In genomic region chr10:79577376-79577775, GRCm38 (mm10) we compare ENCODE assay signal across 32 mouse cellular contexts. TPM values are rescaled to one million over a fixed set of nuclear protein-coding genes. Genes with fewer than 3 reads are reported as not detected.
"Had no signal": no experiment of that assay in that cellular context is flagged by ENCODE, and none has a peak within 500 bp of the region (broad histone marks: within the 10 kb centered on the region; RNA-seq: fewer than 3 reads in every experiment).

No protein-coding gene starts in this region.

- ATAC-seq: hindbrain, embryonic 16.5 days; inflammation-experienced regulatory T-cells, adult 6 months; intestine, embryonic 15.5 days; intestine, postnatal 0 days; liver, embryonic 12.5 days had no signal

- DNase-seq: gastrocnemius, adult 2 months; gastrocnemius, postnatal 10 days; gastrocnemius, postnatal 25 days; heart, postnatal 10 days; heart, postnatal 4 days; kidney, adult 18-20 months; kidney, adult 8-10 months; kidney, postnatal 10 days; kidney, postnatal 4 days; liver had no signal

- H3K27me3 ChIP-seq: intestine, embryonic 15.5 days had no signal

- H3K27ac ChIP-seq: gastrocnemius, adult 2 months; heart, adult 2 months; hindbrain, embryonic 10.5 days; hindbrain, embryonic 12.5 days; hindbrain, embryonic 14.5 days; intestine, embryonic 15.5 days; layer of hippocampus, adult 2 months; left cerebral cortex, adult 2 months; limb, embryonic 10.5 days; limb, embryonic 12.5 days; liver, embryonic 12.5 days had no signal

- H3K9me3 ChIP-seq: hindbrain, embryonic 10.5 days; intestine, embryonic 15.5 days; limb, embryonic 10.5 days; limb, embryonic 12.5 days; liver, embryonic 12.5 days had no signal

- H3K4me2 ChIP-seq: heart, embryonic 12.5 days; hindbrain, embryonic 12.5 days; hindbrain, embryonic 14.5 days; intestine, embryonic 15.5 days; limb, embryonic 12.5 days; liver, embryonic 12.5 days had no signal

- H3K9ac ChIP-seq: heart, embryonic 12.5 days; hindbrain, embryonic 12.5 days; hindbrain, embryonic 14.5 days; intestine, embryonic 15.5 days; limb, embryonic 12.5 days; liver, embryonic 12.5 days had no signal

- H3K4me1 ChIP-seq: heart, embryonic 12.5 days; hindbrain, embryonic 12.5 days; intestine, embryonic 15.5 days; limb, embryonic 12.5 days; liver, embryonic 12.5 days had no signal

- H3K36me3 ChIP-seq: heart, embryonic 12.5 days; hindbrain, embryonic 10.5 days; hindbrain, embryonic 12.5 days; intestine, embryonic 15.5 days; limb, embryonic 10.5 days; limb, embryonic 12.5 days; liver, embryonic 12.5 days had no signal

- H3K4me3 ChIP-seq: gastrocnemius, adult 2 months; heart, adult 2 months; heart, embryonic 12.5 days; hindbrain, embryonic 10.5 days; hindbrain, embryonic 12.5 days; intestine, embryonic 15.5 days; layer of hippocampus, adult 2 months; left cerebral cortex, adult 2 months; limb, embryonic 10.5 days; limb, embryonic 12.5 days; liver, embryonic 12.5 days had no signal

RNA-seq across cellular contexts. Expression of gene Theg, which starts 9.8 kb away (rescaled TPM):
- total RNA-seq: gastrocnemius, adult 2 months; gastrocnemius, postnatal 10 days; gastrocnemius, postnatal 25 days; gastrocnemius, postnatal 4 days; granulocyte monocyte progenitor cell, adult 5-6 weeks; heart, adult 2 months; heart, postnatal 10 days; heart, postnatal 4 days; layer of hippocampus, postnatal 10 days had no signal
- polyA plus RNA-seq: heart, embryonic 12.5 days; heart, embryonic 14.5 days; heart, embryonic 16.5 days; hindbrain, embryonic 10.5 days; hindbrain, embryonic 12.5 days; hindbrain, embryonic 14.5 days; hindbrain, embryonic 16.5 days; inflammation-experienced regulatory T-cells, adult 6 months; intestine, embryonic 15.5 days; intestine, postnatal 0 days; kidney, embryonic 14.5 days; kidney, embryonic 16.5 days; limb, embryonic 10.5 days; limb, embryonic 12.5 days; limb, embryonic 14.5 days; liver, embryonic 12.5 days had no signal

RNA-seq across cellular contexts. Expression of gene C2cd4c, which starts 36.4 kb away (rescaled TPM):
- total RNA-seq: gastrocnemius, postnatal 25 days; granulocyte monocyte progenitor cell, adult 5-6 weeks; heart, postnatal 10 days had no signal
- polyA plus RNA-seq: heart, embryonic 12.5 days; heart, embryonic 14.5 days; heart, embryonic 16.5 days; inflammation-experienced regulatory T-cells, adult 6 months; kidney, embryonic 14.5 days; limb, embryonic 10.5 days; limb, embryonic 12.5 days; liver, embryonic 12.5 days had no signal
